Mouse (Mus musculus): ENCODE measurements around the gene Npepps.
A peak's percentile ranks its signal among the peaks of the same experiment; 100 is the strongest.

Npepps gene

GRCm38 (mm10) chr11:97186947-97187763 is 93.3 kb downstream of the Npepps start:
- peak; percentile 87 for DNase-seq (ENCODE audit: extremely low read depth, low read depth)

DNA sequence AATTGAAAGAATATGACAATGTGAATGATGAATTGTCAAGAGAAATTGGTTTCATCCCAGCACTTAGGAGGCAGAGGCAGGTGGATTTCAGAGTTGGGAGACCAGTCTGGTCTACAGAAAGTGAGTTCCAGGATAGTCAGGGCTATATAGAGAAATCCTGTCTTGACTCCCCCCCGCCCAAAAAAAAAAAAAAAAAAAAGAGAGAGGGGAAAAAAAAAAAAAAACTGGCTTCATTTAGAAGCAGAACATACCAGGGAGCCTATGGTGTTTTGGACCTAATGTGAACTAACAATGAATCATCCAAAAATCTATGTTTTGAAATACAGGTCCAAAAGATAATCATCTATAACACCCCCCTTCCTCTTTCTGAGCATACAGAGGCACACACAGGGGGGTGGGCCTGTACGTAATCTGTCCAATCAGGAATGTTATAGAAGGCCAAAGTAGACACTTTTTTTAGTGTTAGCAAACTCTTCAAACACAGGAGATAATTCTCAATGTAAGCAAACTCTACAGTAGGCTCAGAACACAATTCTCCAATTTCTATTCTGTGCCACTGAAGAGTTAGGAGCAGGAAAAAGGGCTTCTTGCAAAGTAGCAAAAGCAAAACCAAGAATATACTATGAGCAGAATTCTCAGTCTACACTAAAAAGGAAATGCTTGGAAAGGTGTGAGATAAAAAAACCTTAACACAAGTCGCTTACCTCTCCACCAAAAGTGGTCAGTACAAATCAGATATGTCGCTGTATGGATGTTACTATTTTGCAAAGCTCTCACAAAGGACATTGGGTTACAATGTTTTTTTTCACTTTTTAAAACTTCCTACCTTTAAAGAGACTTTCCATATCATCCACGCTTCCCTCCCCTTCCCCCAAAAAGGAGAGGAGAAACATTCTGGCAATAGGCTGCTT is 94.5 kb downstream of the Npepps start:
- DNase-seq (ENCODE audit: extremely low read depth, low read depth), result no peak

DNA sequence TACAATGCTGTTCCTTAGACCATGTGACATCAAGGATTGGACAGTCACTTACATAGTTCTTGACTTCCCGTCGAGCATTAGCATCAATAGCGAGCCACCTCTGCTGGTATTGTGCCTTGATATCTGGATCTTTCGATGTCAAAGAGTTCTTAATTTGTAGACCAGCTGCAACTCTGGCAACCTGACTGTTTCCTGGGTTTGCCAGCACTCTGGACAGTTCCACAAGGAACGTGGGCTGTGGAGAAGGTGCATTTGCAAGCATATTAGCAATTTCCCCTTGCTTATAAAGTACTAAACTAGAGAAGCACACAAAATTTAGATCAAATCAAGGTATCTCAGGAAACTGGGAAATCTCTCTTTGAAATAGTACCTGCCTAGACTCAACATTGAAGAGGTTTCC is 95.6 kb downstream of the Npepps start:
- DNase-seq (ENCODE audit: extremely low read depth, low read depth), result no peak

DNA sequence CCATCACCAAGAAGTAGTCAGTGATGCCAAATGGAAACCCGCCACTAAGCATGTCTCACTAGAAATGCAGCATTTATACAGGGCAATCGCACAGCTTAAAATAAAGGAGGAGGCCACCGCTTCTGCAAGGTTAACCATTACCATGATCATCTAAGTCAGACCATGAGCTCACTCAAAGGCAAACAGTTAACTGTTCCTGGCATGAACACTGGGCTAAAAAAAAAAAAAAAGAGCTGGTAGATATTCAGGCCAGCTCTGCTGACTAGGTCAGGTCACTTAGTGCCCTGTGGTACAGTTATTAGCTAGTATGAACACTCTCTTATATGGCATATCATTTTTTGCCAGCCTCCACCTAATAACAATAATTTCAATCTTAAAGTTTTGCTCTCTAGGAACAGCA is 98.0 kb downstream of the Npepps start:
- no peak for DNase-seq (ENCODE audit: extremely low read depth, low read depth)

DNA sequence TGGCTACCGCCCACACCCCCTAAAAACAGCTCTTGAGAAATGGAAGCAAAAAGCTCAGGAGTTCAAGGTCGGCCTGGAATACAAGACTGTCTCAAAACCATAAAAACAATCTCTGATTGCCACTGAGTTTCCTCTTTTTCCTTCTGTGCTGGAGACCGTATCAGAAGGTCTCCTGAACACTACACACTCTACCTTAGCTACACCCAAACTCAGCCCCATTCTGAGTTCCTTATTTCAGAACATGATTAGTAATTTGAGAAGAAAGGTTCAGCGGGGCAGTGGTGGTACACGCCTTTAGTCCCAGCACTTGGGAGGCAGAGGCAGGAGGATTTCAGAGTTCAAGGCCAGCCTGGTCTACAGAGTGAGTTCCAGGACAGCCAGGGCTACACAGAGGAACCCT is 99.4 kb downstream of the Npepps start:
- peak; percentile 60 for DNase-seq (ENCODE audit: extremely low read depth, low read depth)

DNA sequence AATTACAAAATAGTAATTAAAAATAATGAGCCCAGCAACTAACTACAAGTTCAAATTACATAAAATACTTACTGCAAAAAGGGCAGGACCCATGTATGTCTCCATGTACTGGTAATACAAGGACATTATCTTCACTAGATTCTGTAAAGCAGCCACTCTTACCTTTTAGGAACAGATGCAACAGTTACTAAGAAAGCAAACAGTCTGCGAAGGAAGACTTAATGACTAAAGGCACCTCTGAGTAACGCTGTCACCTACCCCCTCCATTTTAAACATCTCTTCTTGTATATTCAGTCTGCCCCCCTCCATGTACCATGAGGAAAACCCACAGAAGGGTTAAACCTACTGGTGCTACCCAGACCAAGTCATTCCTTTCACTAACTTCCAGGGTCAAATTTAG is 102.2 kb downstream of the Npepps start:
- DNase-seq (ENCODE audit: extremely low read depth, low read depth), result no peak

GRCm38 (mm10) chr11:97176851-97177250 is 103.6 kb downstream of the Npepps start:
- DNase-seq (ENCODE audit: extremely low read depth, low read depth), result no peak

- DNase-seq (ENCODE audit: extremely low read depth, low read depth), result no peak
Observed at GRCm38 (mm10) chr11:97175499-97175898, 104.9 kb downstream of the Npepps start.

- no peak for DNase-seq (ENCODE audit: extremely low read depth, low read depth)
Observed at GRCm38 (mm10) chr11:97160341-97160740, 120.1 kb downstream of the Npepps start.

DNA sequence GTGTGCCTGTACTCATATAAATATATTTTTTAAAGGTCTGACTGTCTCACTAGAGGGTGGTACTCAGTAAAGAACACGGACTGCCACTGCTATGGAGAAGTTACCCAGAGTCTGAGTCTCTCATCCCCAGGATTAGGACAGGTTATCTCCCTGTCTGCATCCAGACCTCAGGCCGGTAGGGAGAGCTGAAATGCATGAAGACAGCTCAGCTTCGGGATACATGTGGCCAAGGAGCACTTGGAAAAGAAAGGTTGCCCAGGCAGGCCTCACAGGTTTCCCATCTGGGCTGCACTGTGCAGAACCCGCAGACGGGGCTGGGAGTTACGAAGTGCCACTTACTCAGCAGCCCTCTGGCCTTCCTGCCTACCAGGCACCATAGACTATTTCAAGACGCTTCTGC is 123.4 kb downstream of the Npepps start:
- no peak for DNase-seq (ENCODE audit: extremely low read depth, low read depth)
